Mouse (Mus musculus) heart, embryonic 10.5 days (tissue): ENCODE data around the gene Cela3a. TPM values are rescaled to one million over a fixed set of nuclear protein-coding genes. Genes with fewer than 3 reads are reported as not detected.

ENCODE experiments used
- DNase-seq: peaks from one replicate; pipeline ENCODE4 v3.0.0-alpha.2; 2017; ENCODE audit warnings: low spot score
- H3K27ac ChIP-seq: fragments of 300-500 bp; sonication (generic); 2 replicates; pipeline ENCODE4 v1.5.1; 2016; ENCODE audit warnings: mild to moderate bottlenecking
- H3K27me3 ChIP-seq: fragments of 300-500 bp; sonication (generic); 2 replicates; pipeline ENCODE4 v1.6.1; 2016; ENCODE audit warnings: mild to moderate bottlenecking; ENCODE audit not compliant: poor library complexity, insufficient read depth, severe bottlenecking
- H3K36me3 ChIP-seq: fragments of 300-500 bp; sonication (generic); 2 replicates; pipeline ENCODE4 v1.6.1; 2016; ENCODE audit warnings: mild to moderate bottlenecking, moderate library complexity
- H3K4me1 ChIP-seq: fragments of 300-500 bp; sonication (generic); 2 replicates; pipeline ENCODE4 v1.6.1; 2016; ENCODE audit warnings: mild to moderate bottlenecking
- H3K4me3 ChIP-seq: fragments of 300-500 bp; sonication (generic); 2 replicates; pipeline ENCODE4 v1.5.1; 2016; ENCODE audit warnings: mild to moderate bottlenecking, moderate library complexity
- H3K9me3 ChIP-seq: fragments of 300-500 bp; sonication (generic); 2 replicates; pipeline ENCODE4 v1.6.1; 2016; ENCODE audit warnings: mild to moderate bottlenecking, moderate library complexity
- WGBS: fragments of 180-500 bp; shearing (Covaris S2); methylation state at CpG from one replicate; pipeline ENCODE4 v1.1.7; 2016; 5-methylcytosine and 5-hydroxymethylcytosine counted together
- polyA plus RNA-seq: library from polyadenylated mRNA; unstranded; fragments of >200 nt; fragmentation: Nextera tagmentation; extraction: Ambion mirVana; gene quantifications from 2 replicates; pipeline ENCODE4 v1.2.1, GENCODE M21; 2016

Cela3a gene
- not detected in 2 replicates for polyA plus RNA-seq

DNA sequence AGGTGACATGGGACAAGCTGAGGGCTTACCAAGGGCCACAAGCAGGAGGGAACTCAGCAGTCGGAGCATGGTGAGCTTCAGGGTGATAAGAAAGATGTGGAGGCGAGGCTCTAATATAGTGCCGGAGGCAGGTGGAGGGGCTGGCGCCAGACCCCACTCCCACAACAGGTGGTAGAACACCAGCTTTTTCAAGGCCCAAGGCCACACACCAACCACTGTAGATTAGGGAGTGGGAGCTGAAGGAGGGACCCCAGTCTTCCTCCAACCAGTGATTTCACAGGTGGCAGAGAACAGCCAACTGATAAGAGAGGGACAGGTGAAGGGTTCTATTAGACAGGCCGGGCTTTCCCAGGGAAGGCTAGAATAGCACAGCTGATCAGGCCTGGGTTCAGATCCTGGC, at the start of gene Cela3a:
Gene Cela3a, minus strand, starts transcription at position 101 of the 400 bp plus-strand sequence.
- 80% methylated on average over 5 of the region's 5 CpGs for WGBS
- H3K27me3 ChIP-seq: no peaks in the 10 kb centered on the region

GRCm38 (mm10) chr4:137458861-137459260, 49.3 kb upstream of the Cela3a start:
- peak overlapping the region; percentile 32; the same call in 1 of the 2 replicates for H3K27ac ChIP-seq

More for the DNA sequence above, at the start of gene Cela3a:
- H3K4me3 ChIP-seq: no peak within 1 kb of the TSS
- H3K9me3 ChIP-seq: no peaks in the 10 kb centered on the region
- no peak within 1 kb of the TSS for H3K27ac ChIP-seq
- H3K36me3 ChIP-seq: no peaks in the 10 kb centered on the region
- H3K4me1 ChIP-seq: peaks cover 3% of the 10 kb centered on the region; the same call in 1 of the 2 replicates
- no peak for DNase-seq

DNA sequence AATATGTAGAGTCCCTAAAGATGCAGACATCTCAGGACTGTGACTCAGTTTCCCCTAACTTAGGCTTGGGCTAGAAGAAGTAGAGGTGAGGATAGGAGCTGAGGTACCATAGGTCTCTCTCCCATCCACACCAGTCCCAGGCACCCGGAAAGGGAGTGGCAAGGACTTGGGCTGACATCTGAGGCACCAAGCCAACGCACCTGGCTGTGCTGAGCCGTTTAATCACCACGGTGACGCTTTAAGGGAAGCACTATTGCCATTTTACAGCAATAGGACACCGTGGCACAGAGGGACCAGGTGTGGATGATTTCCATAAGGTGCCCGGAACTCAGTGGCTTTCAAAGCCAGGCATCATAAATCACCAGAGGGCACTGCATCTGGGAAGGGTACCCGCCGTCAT, 48.7 kb upstream of the Cela3a start:
- no peaks in the 10 kb centered on the region for H3K27me3 ChIP-seq
- no peaks in the 10 kb centered on the region for H3K36me3 ChIP-seq
- H3K4me3 ChIP-seq: no peak overlapping the region
- H3K9me3 ChIP-seq: no peaks in the 10 kb centered on the region
- peaks cover 61% of the 10 kb centered on the region for H3K4me1 ChIP-seq
- WGBS: 81% methylated on average over 9 of the region's 9 CpGs
- DNase-seq: no peak
- H3K27ac ChIP-seq: peak overlapping the region; percentile 32; the same call in 1 of the 2 replicates

More at GRCm38 (mm10) chr4:137458861-137459260, 49.3 kb upstream of the Cela3a start:
- Histone ChIP-seq H3K36me3 (no peaks in the 10 kb centered on the region), H3K27me3 (no peaks in the 10 kb centered on the region), H3K4me1 (peaks cover 56% of the 10 kb centered on the region), H3K9me3 (no peaks in the 10 kb centered on the region), H3K4me3 (no peak overlapping the region)
- WGBS: 40% methylated on average over 5 of the region's 5 CpGs
- no peak for DNase-seq

DNA sequence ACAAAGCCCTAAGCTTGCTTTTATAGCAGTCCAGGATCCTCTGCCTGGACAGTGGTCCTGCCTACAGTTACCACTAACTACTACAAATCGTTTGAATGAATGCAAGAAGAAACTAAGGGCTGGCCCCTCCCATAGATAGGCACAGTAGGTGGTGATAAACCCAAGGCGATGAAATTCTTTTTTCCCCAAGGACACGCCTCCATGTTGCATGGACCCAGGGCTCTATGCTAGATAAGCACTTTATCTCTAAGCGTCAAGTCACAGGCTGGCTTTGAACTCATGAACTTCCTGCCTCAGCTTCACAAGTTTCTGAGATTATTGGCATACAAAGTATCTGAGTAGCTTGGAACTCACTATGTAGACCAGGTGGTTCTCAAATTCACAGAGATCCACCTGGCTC, 47.7 kb upstream of the Cela3a start:
- H3K9me3 ChIP-seq: no peaks in the 10 kb centered on the region
- no peaks in the 10 kb centered on the region for H3K27me3 ChIP-seq
- no peak overlapping the region for H3K4me3 ChIP-seq
- DNase-seq: no peak
- no peak overlapping the region for H3K27ac ChIP-seq
- 19% methylated on average over 4 of the region's 4 CpGs for WGBS
- no peaks in the 10 kb centered on the region for H3K36me3 ChIP-seq
- peaks cover 66% of the 10 kb centered on the region for H3K4me1 ChIP-seq

DNA sequence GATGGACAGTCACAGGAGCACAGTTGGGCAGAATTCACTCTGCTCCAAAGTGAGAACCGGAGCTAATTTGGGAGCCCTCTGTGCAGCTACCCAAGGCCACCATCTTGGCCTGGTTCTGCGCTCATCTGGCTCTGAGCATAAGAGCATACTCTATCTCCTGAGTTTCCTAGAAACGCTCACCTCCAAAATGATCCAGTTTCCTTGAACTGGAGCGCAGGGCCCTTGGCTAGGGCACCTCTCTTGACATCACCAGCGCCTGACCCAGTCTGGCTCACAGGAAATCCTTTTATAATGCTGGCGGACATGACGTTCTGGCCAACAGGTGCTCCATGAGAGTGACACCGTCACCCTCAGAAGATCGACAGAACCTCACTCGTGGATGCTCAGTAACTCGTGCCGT, 47.0 kb upstream of the Cela3a start:
- no peaks in the 10 kb centered on the region for H3K27me3 ChIP-seq
- no peaks in the 10 kb centered on the region for H3K36me3 ChIP-seq
- H3K4me3 ChIP-seq: no peak overlapping the region
- no peaks in the 10 kb centered on the region for H3K9me3 ChIP-seq
- WGBS: 86% methylated on average over 12 of the region's 12 CpGs
- no peak for DNase-seq
- H3K4me1 ChIP-seq: peaks cover 59% of the 10 kb centered on the region
- H3K27ac ChIP-seq: 0 out of 2 replicates have a peak overlapping the region, but pooled peaks have one; percentile 26

GRCm38 (mm10) chr4:137454582-137454981, 45.0 kb upstream of the Cela3a start:
- H3K4me3 ChIP-seq: no peak overlapping the region
- no peak for DNase-seq
- 79% methylated on average over 14 of the region's 14 CpGs for WGBS

DNA sequence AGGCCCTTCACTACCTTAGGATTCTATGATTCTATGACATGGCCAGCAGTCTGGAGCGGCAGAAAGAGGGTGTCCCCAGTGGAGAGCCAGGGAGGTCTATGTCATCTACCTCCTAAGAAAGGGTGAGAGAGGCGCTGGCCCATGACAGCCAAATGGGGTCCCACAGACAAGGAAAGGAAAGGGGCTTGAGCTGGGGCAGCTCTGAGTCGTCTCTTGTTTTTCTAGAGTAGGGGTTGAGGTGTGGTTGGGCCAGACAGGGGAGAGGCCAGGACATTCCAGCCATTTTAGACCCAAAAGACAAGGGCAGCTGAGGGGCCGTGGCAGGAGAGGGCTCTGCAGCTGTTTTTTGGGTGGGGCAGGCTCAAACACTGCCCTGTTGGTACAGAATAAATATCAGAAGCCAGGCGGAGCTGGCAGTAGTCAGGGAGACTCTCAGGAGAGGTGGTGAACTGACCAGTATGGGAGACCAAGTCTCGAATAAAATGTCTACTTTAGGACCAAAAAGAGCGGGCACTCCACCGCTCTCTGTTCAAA, 43.7 kb upstream of the Cela3a start, which contains the start of gene 1700013G24Rik:
Gene 1700013G24Rik, plus strand, starts transcription at position 51 of the 534 bp plus-strand sequence.
- Histone ChIP-seq H3K9me3 (no peaks in the 10 kb centered on the region), H3K4me3 (no peak within 1 kb of the TSS), H3K27me3 (no peaks in the 10 kb centered on the region), H3K27ac (peak within 1 kb of the TSS; percentile 42; the same call in 1 of the 2 replicates), H3K4me1 (peaks cover 56% of the 10 kb centered on the region), H3K36me3 (no peaks in the 10 kb centered on the region)
- 71% methylated on average over 8 of the region's 8 CpGs for WGBS
- DNase-seq: no peak

More at GRCm38 (mm10) chr4:137454582-137454981, 45.0 kb upstream of the Cela3a start:
- Histone ChIP-seq H3K27me3 (no peaks in the 10 kb centered on the region), H3K27ac (peak overlapping the region; percentile 42), H3K4me1 (peaks cover 53% of the 10 kb centered on the region), H3K9me3 (no peaks in the 10 kb centered on the region), H3K36me3 (no peaks in the 10 kb centered on the region)

- no peaks in the 10 kb centered on the region for H3K36me3 ChIP-seq
- H3K4me1 ChIP-seq: peaks cover 65% of the 10 kb centered on the region
- H3K4me3 ChIP-seq: no peak overlapping the region
- no peaks in the 10 kb centered on the region for H3K9me3 ChIP-seq
- no peak for DNase-seq
- H3K27ac ChIP-seq: no peak overlapping the region
- H3K27me3 ChIP-seq: no peaks in the 10 kb centered on the region
- WGBS: 88% methylated on average over 5 of the region's 6 CpGs
Measured at GRCm38 (mm10) chr4:137452190-137452589, 42.6 kb upstream of the Cela3a start.

GRCm38 (mm10) chr4:137449715-137450114, 40.1 kb upstream of the Cela3a start:
- 69% methylated on average over 10 of the region's 10 CpGs for WGBS
- Histone ChIP-seq H3K9me3 (no peaks in the 10 kb centered on the region), H3K4me3 (no peak overlapping the region), H3K4me1 (peaks cover 48% of the 10 kb centered on the region), H3K36me3 (no peaks in the 10 kb centered on the region), H3K27me3 (no peaks in the 10 kb centered on the region), H3K27ac (peak overlapping the region; percentile 49; the same call in 1 of the 2 replicates)
- DNase-seq: no peak

DNA sequence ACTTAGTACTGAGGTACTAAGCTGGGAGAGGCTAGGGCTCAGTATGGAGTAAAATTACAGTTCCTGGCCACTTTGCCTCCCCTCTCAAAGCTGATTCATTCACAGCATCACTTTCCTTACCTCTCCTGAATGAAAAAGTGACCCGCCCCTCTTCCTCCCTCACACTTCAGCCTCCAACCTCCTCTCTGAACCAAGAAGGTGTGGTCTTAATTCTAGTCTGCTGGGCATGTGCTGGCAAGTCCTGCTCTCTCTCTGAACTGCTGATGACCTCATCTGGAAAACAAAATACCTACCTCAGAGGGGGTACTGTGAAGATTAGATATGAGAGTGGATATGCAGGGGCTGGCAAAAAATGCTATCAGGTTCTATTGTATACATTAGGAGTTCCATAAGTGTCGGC, 39.5 kb upstream of the Cela3a start:
- Histone ChIP-seq H3K27ac (peak overlapping the region; percentile 22), H3K27me3 (no peaks in the 10 kb centered on the region), H3K9me3 (no peaks in the 10 kb centered on the region), H3K4me3 (no peak overlapping the region), H3K4me1 (peaks cover 42% of the 10 kb centered on the region), H3K36me3 (no peaks in the 10 kb centered on the region)
- 53% methylated on average over 2 of the region's 2 CpGs for WGBS
- no peak for DNase-seq

DNA sequence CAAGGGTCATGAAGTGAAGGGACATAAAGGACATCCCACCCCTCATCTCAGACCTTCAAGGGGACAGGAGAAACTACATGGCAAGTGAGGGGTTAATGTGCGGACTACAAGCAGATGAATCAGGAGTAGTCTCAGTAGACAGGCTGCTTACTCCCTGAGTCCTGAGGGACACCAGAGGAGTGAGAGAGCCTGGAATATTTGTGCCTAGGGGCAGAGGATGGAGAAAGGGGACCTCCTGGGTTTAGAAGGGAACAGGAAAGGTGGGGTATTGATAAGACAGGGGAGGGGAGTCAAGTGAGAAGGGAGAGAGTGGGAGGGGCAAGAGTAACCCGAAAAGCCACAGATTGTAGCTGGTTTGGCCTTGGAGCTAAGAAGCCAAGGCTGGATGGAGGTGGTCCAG, 39.0 kb upstream of the Cela3a start:
- 33% methylated on average over 2 of the region's 2 CpGs for WGBS
- Histone ChIP-seq H3K27me3 (no peaks in the 10 kb centered on the region), H3K27ac (peak overlapping the region; percentile 59), H3K4me1 (peaks cover 41% of the 10 kb centered on the region), H3K4me3 (no peak overlapping the region), H3K9me3 (no peaks in the 10 kb centered on the region), H3K36me3 (no peaks in the 10 kb centered on the region)
- no peak for DNase-seq

DNA sequence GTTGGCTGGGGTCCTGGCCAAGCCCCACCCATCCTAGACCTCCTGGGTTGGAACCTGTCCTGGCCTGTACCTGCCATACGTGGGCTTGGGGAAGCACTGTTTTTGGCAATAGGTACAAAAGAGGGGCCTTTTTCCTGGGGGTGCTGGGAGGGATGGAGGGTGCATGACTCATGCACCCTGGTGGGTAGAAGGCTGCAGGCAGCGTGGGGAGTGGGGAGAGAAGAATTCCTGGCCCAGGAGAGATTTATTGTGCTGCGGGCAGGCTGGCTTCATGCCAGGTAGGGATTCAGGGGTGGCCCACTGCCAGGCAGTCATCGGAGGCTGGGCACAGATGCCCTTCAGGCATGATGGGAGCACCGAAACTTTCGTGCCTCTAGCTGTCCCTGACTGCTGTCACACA, 38.6 kb upstream of the Cela3a start:
- no peaks in the 10 kb centered on the region for H3K27me3 ChIP-seq

DNA sequence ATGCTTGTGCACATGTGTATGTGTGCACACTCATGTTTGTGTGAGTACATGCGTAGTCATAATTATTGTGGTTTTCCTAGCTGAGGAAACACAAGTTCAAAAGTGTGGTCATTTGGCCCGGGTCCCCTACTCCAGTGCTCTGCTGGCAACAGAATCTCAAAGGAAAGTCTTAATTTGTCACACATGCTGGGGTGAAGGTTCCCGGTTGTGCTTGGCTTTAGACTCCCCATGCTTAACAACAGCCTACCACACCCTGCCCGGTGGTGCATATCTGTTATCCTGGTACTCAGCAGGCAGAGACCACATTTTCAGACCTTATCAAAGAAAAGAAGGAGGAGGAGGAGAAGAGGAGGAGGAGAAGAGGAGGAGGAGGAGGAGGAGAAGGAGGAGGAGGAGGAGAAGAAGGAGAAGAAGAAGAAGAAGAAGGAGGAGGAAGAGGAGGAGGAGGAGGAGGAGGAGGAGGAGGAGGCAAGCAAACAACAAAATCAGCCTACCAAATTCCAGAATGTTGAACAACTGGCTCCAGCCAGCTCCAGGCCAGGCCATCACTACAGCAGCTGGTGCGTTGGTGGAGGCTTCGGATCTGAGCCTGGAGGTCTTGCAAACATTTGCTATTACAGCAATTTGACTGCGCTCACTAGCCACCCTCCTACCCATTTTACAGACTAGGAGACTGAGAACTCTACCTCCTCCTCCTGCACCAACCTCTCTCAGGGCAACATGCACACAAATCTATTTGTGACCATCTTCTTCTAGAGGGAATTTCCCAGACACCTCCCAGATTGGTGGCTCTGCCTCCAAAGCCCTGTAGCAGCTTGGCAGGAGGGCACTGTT, 38.0 kb upstream of the Cela3a start:
- no peak for DNase-seq
- no peak overlapping the region for H3K4me3 ChIP-seq
- H3K27me3 ChIP-seq: no peaks in the 10 kb centered on the region
- peaks cover 31% of the 10 kb centered on the region for H3K4me1 ChIP-seq
- H3K36me3 ChIP-seq: no peaks in the 10 kb centered on the region
- peak overlapping the region; percentile 59; the same call in 1 of the 2 replicates for H3K27ac ChIP-seq
- WGBS: 58% methylated on average over 7 of the region's 7 CpGs
- H3K9me3 ChIP-seq: no peaks in the 10 kb centered on the region

More for the DNA sequence above, 38.6 kb upstream of the Cela3a start:
- no peak for DNase-seq
- Histone ChIP-seq H3K36me3 (no peaks in the 10 kb centered on the region), H3K4me1 (peaks cover 36% of the 10 kb centered on the region), H3K9me3 (no peaks in the 10 kb centered on the region), H3K27ac (peak overlapping the region; percentile 59), H3K4me3 (no peak overlapping the region)
- 50% methylated on average over 6 of the region's 6 CpGs for WGBS
